Mouse (Mus musculus) limb, embryonic 11.5 days (tissue): ENCODE data around the gene Tpst1. TPM values are rescaled to one million over a fixed set of nuclear protein-coding genes. Genes with fewer than 3 reads are reported as not detected.

Source experiments
- ATAC-seq: fragments of 200-750 bp; cut with Nextera tagmentation; 2 replicates; pipeline ENCODE4 v1.8.0; 2017; ENCODE audit warnings: low read depth; ENCODE audit not compliant: insufficient number of reproducible peaks, low FRiP score, low TSS enrichment
- DNase-seq: peaks from one replicate; pipeline ENCODE4 v3.0.0-alpha.2; 2015; ENCODE audit warnings: low spot score
- H3K27ac ChIP-seq: fragments of 300-500 bp; sonication (generic); replicated peaks from 2 replicates; pipeline ENCODE4 v1.5.1; 2014; ENCODE audit warnings: low read depth, mild to moderate bottlenecking, low read length
- H3K27me3 ChIP-seq: fragments of 300-500 bp; sonication (generic); 2 replicates; pipeline ENCODE4 v1.6.1; 2014; ENCODE audit warnings: mild to moderate bottlenecking, low read length, mixed read lengths; ENCODE audit not compliant: control insufficient read depth, insufficient read depth
- H3K36me3 ChIP-seq: fragments of 300-500 bp; sonication (generic); 2 replicates; pipeline ENCODE4 v1.6.1; 2014; ENCODE audit warnings: mild to moderate bottlenecking, low read length, moderate library complexity, mixed read lengths; ENCODE audit not compliant: control insufficient read depth, insufficient read depth
- H3K4me1 ChIP-seq: fragments of 300-500 bp; sonication (generic); 2 replicates; pipeline ENCODE4 v1.6.1; 2014; ENCODE audit warnings: low read length, mixed read lengths; ENCODE audit not compliant: control insufficient read depth, insufficient read depth
- H3K4me2 ChIP-seq: fragments of 300-500 bp; sonication (generic); 2 replicates; pipeline ENCODE4 v1.6.1; 2014; ENCODE audit warnings: low read depth, mild to moderate bottlenecking, moderate library complexity; ENCODE audit not compliant: severe bottlenecking
- H3K4me3 ChIP-seq: fragments of 300-500 bp; sonication (generic); 2 replicates; pipeline ENCODE4 v1.5.1; 2014; ENCODE audit warnings: low read depth, low read length
- H3K9ac ChIP-seq: fragments of 300-500 bp; sonication (generic); 2 replicates; pipeline ENCODE4 v1.6.1; 2014; ENCODE audit warnings: mild to moderate bottlenecking, low read length
- H3K9me3 ChIP-seq: fragments of 300-500 bp; sonication (generic); 2 replicates; pipeline ENCODE4 v1.6.1; 2016; ENCODE audit warnings: low read length; ENCODE audit not compliant: control insufficient read depth
- WGBS: fragments of 180-500 bp; shearing (Covaris S2); extraction: QIAGEN DNeasy Blood & Tissue Kit; methylation state at CpG from one replicate; pipeline ENCODE4 v1.1.7; 2014; 5-methylcytosine and 5-hydroxymethylcytosine counted together
- polyA plus RNA-seq: library from polyadenylated mRNA; unstranded; fragments of >200 nt; fragmentation: Nextera tagmentation; extraction: Ambion mirVana; gene quantifications from 2 replicates; pipeline ENCODE4 v1.2.1, GENCODE M21; 2014

Gene Tpst1
- polyA plus RNA-seq, 1 experiment from 2014 or later = 73.0 TPM

DNA sequence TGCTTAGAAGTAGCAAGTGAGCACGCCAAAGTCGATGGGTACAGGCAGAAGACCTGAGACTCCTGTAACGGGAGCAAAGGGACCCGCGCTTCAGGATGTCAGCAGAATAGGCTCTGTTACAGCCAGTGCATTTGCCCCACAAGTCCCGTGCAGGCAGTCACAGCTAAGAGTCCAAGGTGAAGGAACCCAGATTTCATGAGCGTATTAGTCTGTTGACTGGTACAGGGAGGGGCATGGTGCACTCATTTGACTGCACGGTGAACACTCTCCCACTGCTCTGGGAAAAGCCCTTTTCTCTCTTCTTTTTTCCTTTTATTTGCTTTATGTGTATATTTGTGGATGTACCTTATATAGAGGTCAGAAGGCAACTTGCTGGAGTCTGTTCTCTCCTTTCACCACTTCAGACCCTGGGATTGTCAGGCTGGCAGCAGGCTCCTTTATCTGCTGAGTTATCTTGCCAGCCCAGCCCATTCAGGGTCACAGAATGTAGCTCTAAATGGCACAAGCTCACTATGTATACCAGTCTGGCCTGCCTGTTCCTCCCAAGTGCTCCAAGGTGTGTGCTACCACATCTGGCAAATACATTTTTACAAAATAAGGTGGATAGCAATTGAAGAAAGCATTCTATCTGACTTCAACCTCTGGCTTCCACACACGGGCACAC, 111.2 kb downstream of the Tpst1 start:
- no peak overlapping the region for H3K4me3 ChIP-seq
- H3K4me1 ChIP-seq = no peaks in the 10 kb centered on the region
- H3K9ac ChIP-seq = no peak overlapping the region
- H3K36me3 ChIP-seq = no peaks in the 10 kb centered on the region; the same call in 1 of the 2 replicates
- no peaks in the 10 kb centered on the region for H3K9me3 ChIP-seq
- no peak overlapping the region for H3K27ac ChIP-seq
- no peaks in the 10 kb centered on the region for H3K27me3 ChIP-seq
- DNase-seq (no peak), ATAC-seq (no peak)
- no peak overlapping the region for H3K4me2 ChIP-seq
- 80% methylated on average over 9 of the region's 9 CpGs for WGBS

DNA sequence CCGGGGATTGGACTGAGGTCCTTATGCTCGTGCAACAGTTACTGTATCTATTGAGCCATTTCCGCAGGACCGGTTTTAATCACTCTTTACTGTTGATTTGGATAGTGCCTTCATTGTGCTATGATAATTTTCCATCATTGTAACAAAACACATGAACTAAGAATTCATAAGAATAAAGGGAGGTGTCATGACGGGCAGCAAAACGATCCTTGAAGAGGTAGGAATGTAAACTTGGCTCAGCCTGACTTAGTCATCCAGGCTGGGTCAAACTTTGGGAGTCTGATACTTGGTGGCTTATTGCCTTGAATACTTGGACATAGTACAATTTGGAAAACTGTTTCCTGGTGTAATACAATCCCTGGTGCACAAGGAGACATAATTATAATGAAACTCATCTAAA, 112.2 kb downstream of the Tpst1 start:
- Histone ChIP-seq H3K9me3 (no peaks in the 10 kb centered on the region), H3K4me2 (no peak overlapping the region), H3K27ac (no peak overlapping the region), H3K4me1 (no peaks in the 10 kb centered on the region), H3K9ac (no peak overlapping the region), H3K36me3 (no peaks in the 10 kb centered on the region; the same call in 1 of the 2 replicates), H3K4me3 (no peak overlapping the region), H3K27me3 (no peaks in the 10 kb centered on the region)
- ATAC-seq (no peak), DNase-seq (no peak)
- WGBS = 89% methylated on average over 6 of the region's 6 CpGs

Other genes with a start within 250 kb of the Tpst1 start
- 51.9 and 52.9 TPM in 2 replicates for gene Sumf2, start 226.3 kb upstream of the Tpst1 start, polyA plus RNA-seq
- 1,116 and 1,187 TPM in 2 replicates for gene Chchd2, start 185.9 kb upstream of the Tpst1 start, polyA plus RNA-seq
- 12.2 and 13.5 TPM in 2 replicates for gene Zbed5, start 177.6 kb upstream of the Tpst1 start, polyA plus RNA-seq
- 0.07 and 0.13 TPM in 2 replicates for gene Phkg1, start 174.8 kb upstream of the Tpst1 start, polyA plus RNA-seq
- 4.9 and 5.4 TPM in 2 replicates for gene Nupr1l, start 164.8 kb upstream of the Tpst1 start, polyA plus RNA-seq
- gene Vkorc1l1, start 131.4 kb upstream of the Tpst1 start, polyA plus RNA-seq = 28.9 and 35.1 TPM in 2 replicates
- gene Gusb, start 70.3 kb upstream of the Tpst1 start, polyA plus RNA-seq = 55.9 and 57.4 TPM in 2 replicates
- 25.4 and 29.0 TPM in 2 replicates for gene Asl, start 44.1 kb upstream of the Tpst1 start, polyA plus RNA-seq
- gene Crcp, start 44.0 kb upstream of the Tpst1 start, polyA plus RNA-seq = 29.6 and 30.2 TPM in 2 replicates
- 3.7 and 5.8 TPM in 2 replicates for gene Kctd7, start 71.5 kb downstream of the Tpst1 start, polyA plus RNA-seq
- gene Rabgef1, start 98.5 kb downstream of the Tpst1 start, polyA plus RNA-seq = 23.6 and 23.7 TPM in 2 replicates
- gene Tmem248, start 143.8 kb downstream of the Tpst1 start, polyA plus RNA-seq = 36.0 and 39.2 TPM in 2 replicates
- 61.3 and 63.3 TPM in 2 replicates for gene Sbds, start 182.2 kb downstream of the Tpst1 start, polyA plus RNA-seq
- 30.5 and 32.6 TPM in 2 replicates for gene Tyw1, start 182.3 kb downstream of the Tpst1 start, polyA plus RNA-seq